Mouse (Mus musculus) forebrain, embryonic 16.5 days (tissue): ENCODE data around the gene Tpsab1. TPM values are rescaled to one million over a fixed set of nuclear protein-coding genes. Genes with fewer than 3 reads are reported as not detected.

ENCODE experiments used
- polyA plus RNA-seq: library from polyadenylated mRNA; unstranded; fragments of >200 nt; fragmentation: Nextera tagmentation; extraction: Ambion mirVana; gene quantifications from 2 replicates; pipeline ENCODE4 v1.2.1, GENCODE M21; 2015

Gene Tpsab1
- polyA plus RNA-seq, 1 experiment from 2014 or later = not detected

Other genes with a start within 250 kb of the Tpsab1 start
- 47.0 and 62.9 TPM in 2 replicates for gene Telo2, start 229.6 kb downstream of the Tpsab1 start, polyA plus RNA-seq
- gene Ptx4, start 224.8 kb downstream of the Tpsab1 start, polyA plus RNA-seq = not detected in 2 replicates
- gene Clcn7, start 212.2 kb downstream of the Tpsab1 start, polyA plus RNA-seq = 30.2 and 34.3 TPM in 2 replicates
- gene Ccdc154, start 183.1 kb downstream of the Tpsab1 start, polyA plus RNA-seq = not detected in 2 replicates
- gene Gm38655, start 170.1 kb downstream of the Tpsab1 start, polyA plus RNA-seq = not detected in 2 replicates
- gene BC003965, start 161.0 kb downstream of the Tpsab1 start, polyA plus RNA-seq = 37.2 and 38.4 TPM in 2 replicates
- 15.0 and 15.2 TPM in 2 replicates for gene Unkl, start 157.2 kb downstream of the Tpsab1 start, polyA plus RNA-seq
- gene Gnptg, start 105.4 kb downstream of the Tpsab1 start, polyA plus RNA-seq = 83.8 and 99.9 TPM in 2 replicates
- gene Tsr3, start 105.4 kb downstream of the Tpsab1 start, polyA plus RNA-seq = 62.2 and 62.9 TPM in 2 replicates
- gene Baiap3, start 89.2 kb downstream of the Tpsab1 start, polyA plus RNA-seq = 7.9 and 22.5 TPM in 2 replicates
- gene Ube2i, start 70.9 kb downstream of the Tpsab1 start, polyA plus RNA-seq = 635 and 668 TPM in 2 replicates
- not detected in 2 replicates for gene Prss34, start 47.2 kb downstream of the Tpsab1 start, polyA plus RNA-seq
- not detected in 2 replicates for gene Prss28, start 36.9 kb downstream of the Tpsab1 start, polyA plus RNA-seq
- gene Prss29, start 26.9 kb downstream of the Tpsab1 start, polyA plus RNA-seq = not detected in 2 replicates
- 0.39 TPM in 1 of 2 replicates, not detected in the other for gene Tpsb2, start 20.7 kb upstream of the Tpsab1 start, polyA plus RNA-seq
- 0.36 TPM in 1 of 2 replicates, not detected in the other for gene Tpsg1, start 23.7 kb upstream of the Tpsab1 start, polyA plus RNA-seq
- gene Cacna1h, start 88.2 kb upstream of the Tpsab1 start, polyA plus RNA-seq = 12.4 and 14.7 TPM in 2 replicates
- gene Tekt4, start 109.1 kb upstream of the Tpsab1 start, polyA plus RNA-seq = 0.80 and 0.88 TPM in 2 replicates
- 0.32 and 0.44 TPM in 2 replicates for gene Sstr5, start 151.7 kb upstream of the Tpsab1 start, polyA plus RNA-seq
- gene Sox8, start 225.1 kb upstream of the Tpsab1 start, polyA plus RNA-seq = 26.1 and 26.8 TPM in 2 replicates
- gene Lmf1, start 233.5 kb upstream of the Tpsab1 start, polyA plus RNA-seq = 18.3 and 19.4 TPM in 2 replicates